Mouse (Mus musculus) adrenal gland, adult 2 months (tissue): ENCODE results near the gene Phpt1. TPM values are rescaled to one million over a fixed set of nuclear protein-coding genes. Genes with fewer than 3 reads are reported as not detected.

Experiments
- DNase-seq: peaks from one replicate; pipeline ENCODE4 v3.0.0; 2021
- polyA plus RNA-seq: library from polyadenylated mRNA; depleted of rRNA; stranded (reverse); fragments of >200 nt; gene quantifications from 2 replicates; pipeline ENCODE4 v1.2.3, GENCODE M21; 2012
- total RNA-seq, 2 experiments: library from RNA; stranded (reverse); gene quantifications; 2 replicates each; pipeline ENCODE4 v1.2.3; 2021

The Phpt1 gene
- total and polyA plus RNA-seq, 3 experiments = 53.4 to 54.1 (median 53.5) TPM

- peak; percentile 52 for DNase-seq
Observed at GRCm38 (mm10) chr2:25582466-25583119, 7.6 kb upstream of the Phpt1 start.

- DNase-seq = no peak
Observed at GRCm38 (mm10) chr2:25581901-25582301, 6.9 kb upstream of the Phpt1 start.

DNA sequence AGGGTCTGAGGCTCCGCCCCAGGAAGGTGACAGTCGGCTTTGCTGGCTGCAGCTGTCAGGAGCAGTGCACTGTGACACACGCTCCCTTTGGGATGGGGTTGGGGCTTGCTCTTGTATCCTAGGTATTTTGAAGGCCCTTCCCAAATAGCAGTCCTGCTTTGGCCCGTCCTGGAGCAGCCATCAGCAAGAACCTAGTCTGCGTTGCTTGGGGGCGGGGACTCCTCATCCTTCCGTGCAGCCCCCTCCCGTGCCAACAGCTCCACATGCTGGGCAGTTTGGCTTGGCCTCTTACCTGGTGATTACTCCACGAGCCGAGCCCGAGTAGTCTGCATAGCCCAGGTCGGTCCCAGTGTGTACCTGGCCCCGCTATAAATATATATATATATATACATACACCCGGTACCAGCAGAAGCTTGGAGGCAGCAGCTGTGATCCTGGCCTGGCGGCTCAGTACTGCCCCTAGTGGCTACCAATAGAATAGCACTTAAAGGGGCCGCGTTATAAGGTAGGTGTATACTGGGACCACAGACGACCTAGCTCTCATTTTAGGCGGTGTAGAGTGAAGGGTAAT lies 6.4 kb upstream of the Phpt1 start, which contains the start of gene Ajm1:
Gene Ajm1 (minus strand): TSS at position 464 of the 571 bp plus-strand sequence.
- DNase-seq = peak; percentile 69

DNA sequence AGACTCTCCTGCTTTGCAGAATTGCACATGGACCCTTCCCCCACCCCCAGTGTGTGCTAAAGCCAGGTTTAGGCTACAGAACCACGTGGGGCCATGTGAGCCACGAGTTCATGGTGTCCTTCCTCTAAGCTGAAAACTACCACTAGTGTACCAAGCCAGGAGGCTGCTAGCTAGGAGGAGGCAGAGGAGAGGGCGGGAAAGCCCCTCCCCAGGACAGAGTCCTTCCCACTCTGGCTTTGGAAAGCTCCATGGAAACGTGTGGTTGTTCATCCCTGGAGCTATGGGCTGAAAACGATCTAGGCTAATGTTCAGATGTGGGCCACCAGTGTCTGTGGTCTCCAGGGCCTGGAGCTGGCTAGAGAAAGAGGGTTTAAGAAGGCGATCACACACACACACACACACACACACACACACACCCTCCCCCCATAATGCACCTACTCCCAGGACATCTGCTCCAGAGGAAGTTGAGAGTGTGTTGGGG lies 5.6 kb upstream of the Phpt1 start:
- no peak for DNase-seq

GRCm38 (mm10) chr2:25579737-25580460 lies 4.9 kb upstream of the Phpt1 start:
- DNase-seq = no peak

DNA sequence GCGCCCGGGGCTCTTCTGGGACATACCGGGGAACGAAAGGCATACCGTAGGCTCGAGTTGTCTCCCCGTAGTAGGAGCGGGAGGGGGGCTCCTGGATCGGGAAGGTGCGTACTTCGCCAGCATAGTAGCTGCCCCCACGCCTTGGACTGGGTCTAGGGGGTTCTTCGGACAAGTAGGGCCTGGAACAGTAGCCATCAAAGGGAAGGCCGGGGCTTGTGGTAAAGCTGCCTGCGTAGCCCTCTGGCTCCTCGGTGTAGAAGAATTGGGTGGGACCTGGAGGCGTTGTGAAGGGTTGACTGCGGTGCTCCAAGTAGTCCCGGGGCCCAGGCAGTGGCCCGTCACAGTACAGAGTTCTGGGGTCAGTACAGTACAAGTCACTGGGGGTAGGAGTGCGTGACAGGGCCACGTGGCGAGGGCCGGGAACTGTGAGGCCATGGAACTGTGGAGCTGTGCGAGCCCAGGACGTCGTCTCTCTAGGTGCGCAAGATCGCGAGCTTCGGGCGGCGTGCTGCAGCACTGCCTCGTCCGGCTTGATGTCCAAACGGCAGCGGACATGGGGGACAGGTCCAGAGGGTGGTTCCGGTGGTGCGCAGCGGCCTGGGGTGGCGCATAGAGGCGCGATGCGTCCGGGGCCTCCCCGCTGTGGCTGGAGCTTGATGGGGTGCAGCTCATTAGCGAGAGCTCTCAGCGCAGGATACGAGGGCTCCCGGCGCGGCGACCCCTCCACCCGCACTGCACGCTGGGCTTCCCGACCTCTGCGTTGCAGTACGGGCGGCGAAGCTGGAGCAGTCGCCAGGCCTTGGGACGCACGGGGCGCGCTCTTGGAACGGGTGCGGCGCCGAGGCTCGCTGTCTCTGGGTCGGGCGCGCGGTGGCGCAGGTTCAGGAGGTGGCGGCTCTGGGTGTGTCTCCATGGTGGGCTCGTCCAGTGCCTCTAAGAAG lies 4.0 kb upstream of the Phpt1 start:
- DNase-seq = no peak

- DNase-seq = no peak
Observed at GRCm38 (mm10) chr2:25577951-25578795, 3.1 kb upstream of the Phpt1 start.

- DNase-seq = no peak
Observed at GRCm38 (mm10) chr2:25576965-25577891, 2.2 kb upstream of the Phpt1 start.

- no peak for DNase-seq
Observed at GRCm38 (mm10) chr2:25576028-25576850, 1.2 kb upstream of the Phpt1 start.

GRCm38 (mm10) chr2:25575432-25576027 lies 506 bp upstream of the Phpt1 start:
- peak; percentile 62 for DNase-seq

GRCm38 (mm10) chr2:25574136-25574535 lies 888 bp downstream of the Phpt1 start:
- DNase-seq = no peak

GRCm38 (mm10) chr2:25573068-25573467 lies 2.0 kb downstream of the Phpt1 start:
- no peak for DNase-seq

- no peak for DNase-seq
Observed at GRCm38 (mm10) chr2:25571221-25571620, 3.8 kb downstream of the Phpt1 start.

- DNase-seq = no peak
Observed at GRCm38 (mm10) chr2:25569323-25569722, 5.7 kb downstream of the Phpt1 start.

- DNase-seq = peak; percentile 51
Observed at GRCm38 (mm10) chr2:25568473-25569019, 6.5 kb downstream of the Phpt1 start.

DNA sequence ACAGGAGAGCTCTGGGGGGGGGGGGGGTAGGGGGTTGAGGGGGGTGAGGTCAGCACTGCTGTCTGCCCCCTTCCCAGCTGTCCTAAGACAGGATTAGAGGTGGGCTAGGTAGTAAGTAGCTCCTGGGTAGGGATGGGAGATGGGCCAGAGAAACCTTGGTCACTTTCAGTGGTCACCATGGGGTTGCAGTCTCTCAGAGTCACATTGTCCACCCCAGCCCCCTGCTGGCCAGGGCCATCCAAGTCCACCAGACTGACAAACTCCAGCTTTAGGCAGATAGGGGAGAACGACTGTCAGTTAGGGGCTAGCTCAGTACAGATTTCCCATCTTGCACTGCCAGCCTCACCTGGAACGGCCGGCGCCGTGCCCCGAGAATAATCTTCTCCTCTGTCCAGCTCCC lies 8.5 kb downstream of the Phpt1 start:
- no peak for DNase-seq

- DNase-seq = no peak
Observed at GRCm38 (mm10) chr2:25565741-25566140, 9.3 kb downstream of the Phpt1 start.

DNA sequence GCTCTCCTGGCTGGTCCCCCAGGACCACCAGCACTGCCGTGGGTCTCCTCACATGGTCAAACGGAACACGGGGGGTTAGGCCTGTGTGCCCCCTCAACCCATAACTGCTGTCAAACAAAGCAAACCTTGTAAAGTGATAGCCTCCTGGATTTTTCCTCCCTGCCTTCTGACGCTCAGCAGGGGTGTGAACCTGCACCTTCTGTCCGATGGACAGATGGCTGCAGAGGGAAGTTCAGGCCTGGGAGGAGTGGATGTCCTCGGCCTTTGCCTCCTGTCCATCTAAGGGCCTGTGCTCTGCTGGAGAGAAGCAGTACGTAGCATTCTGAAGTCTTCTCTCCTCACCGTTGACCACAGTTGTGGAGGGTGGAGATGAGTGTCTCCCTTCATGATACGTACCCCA lies 13.1 kb downstream of the Phpt1 start:
- no peak for DNase-seq
